In the genomic region with DNA sequence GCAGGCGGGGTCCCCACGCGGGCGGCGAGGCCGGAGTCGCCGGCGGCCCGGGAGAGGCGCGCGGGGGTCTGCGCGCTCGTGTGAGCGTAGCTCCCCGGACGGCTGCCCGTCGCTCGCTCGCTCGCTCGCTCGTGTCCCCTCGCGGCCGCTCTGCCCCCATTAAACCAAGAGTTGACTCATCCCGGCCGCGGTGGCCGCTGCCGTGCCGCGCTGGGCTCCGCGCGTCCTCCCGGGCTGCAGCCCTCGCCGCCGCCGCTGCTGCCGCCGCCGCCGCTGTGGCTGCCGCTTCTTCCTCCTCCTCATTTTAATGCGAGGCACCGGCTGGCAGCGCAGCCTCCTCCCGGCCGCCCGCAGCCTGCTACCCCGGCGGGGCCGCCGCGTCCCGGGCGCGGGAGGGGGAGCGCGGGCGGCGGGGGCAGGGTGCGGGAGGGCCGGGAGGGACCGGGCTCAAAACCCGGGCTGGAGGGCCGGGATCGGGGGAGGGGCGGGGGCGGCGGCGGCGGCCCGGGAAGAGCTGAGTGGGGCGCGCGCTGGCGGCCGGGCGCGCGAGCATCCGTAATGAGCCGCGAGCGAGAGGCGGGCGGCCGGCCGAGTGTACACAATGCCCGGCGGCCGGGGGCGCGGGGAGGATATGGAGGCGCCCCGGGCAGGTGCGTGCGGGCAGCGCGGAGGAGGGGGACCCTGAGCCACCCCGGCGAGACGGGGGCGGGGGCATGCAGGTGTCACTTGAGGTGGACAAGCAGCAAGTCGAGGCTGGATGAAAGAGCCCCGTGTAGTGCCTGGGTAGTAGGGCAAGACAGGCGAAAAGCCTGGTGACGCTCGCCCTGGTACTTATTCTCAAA, we compare ENCODE assay signal across 8 mouse cellular contexts. TPM values are rescaled to one million over a fixed set of nuclear protein-coding genes. Genes with fewer than 3 reads are reported as not detected.
DNase-seq lines count a peak whose midpoint lies in the region; ATAC-seq lines count a peak whose summit lies in the region.

No protein-coding gene starts in this region.

- H3K27ac ChIP-seq in forebrain, embryonic 15.5 days (replicated peaks), result peak overlapping the region; percentile 94
- peak overlapping the region; percentile 97 for H3K27ac ChIP-seq in hindbrain, embryonic 13.5 days
- peak overlapping the region; percentile 77 for H3K27ac ChIP-seq in limb, embryonic 15.5 days
- H3K27ac ChIP-seq in midbrain, embryonic 15.5 days, result peak overlapping the region; percentile 94

- H3K27me3 ChIP-seq in forebrain, embryonic 15.5 days, result no peaks in the 10 kb centered on the region
- H3K27me3 ChIP-seq in hindbrain, embryonic 13.5 days, result no peaks in the 10 kb centered on the region
- H3K27me3 ChIP-seq in limb, embryonic 15.5 days, result peaks cover 4% of the 10 kb centered on the region; the same call in 1 of the 2 replicates
- no peaks in the 10 kb centered on the region for H3K27me3 ChIP-seq in midbrain, embryonic 15.5 days (replicated peaks)

- peak overlapping the region; percentile 81 for H3K4me2 ChIP-seq in forebrain, embryonic 15.5 days (replicated peaks)
- H3K4me2 ChIP-seq in hindbrain, embryonic 13.5 days, result peak overlapping the region; percentile 70
- peak overlapping the region; percentile 90 for H3K4me2 ChIP-seq in limb, embryonic 15.5 days
- peak overlapping the region; percentile 79 for H3K4me2 ChIP-seq in midbrain, embryonic 15.5 days

- intact Hi-C loops in heart, postnatal 25 days (cut with DNase I), result loop anchor here (2.0 kb wide), 1 partner anchor 20 kb away; a partner anchor contains a TSS

- H3K9me3 ChIP-seq in forebrain, embryonic 15.5 days, result no peaks in the 10 kb centered on the region
- no peaks in the 10 kb centered on the region for H3K9me3 ChIP-seq in hindbrain, embryonic 13.5 days
- H3K9me3 ChIP-seq in limb, embryonic 15.5 days, result no peaks in the 10 kb centered on the region
- H3K9me3 ChIP-seq in midbrain, embryonic 15.5 days, result no peaks in the 10 kb centered on the region

- H3K4me3 ChIP-seq in forebrain, embryonic 15.5 days, result peak overlapping the region; percentile 89
- peak overlapping the region; percentile 86 for H3K4me3 ChIP-seq in hindbrain, embryonic 13.5 days
- H3K4me3 ChIP-seq in limb, embryonic 15.5 days, result peak overlapping the region; percentile 80
- H3K4me3 ChIP-seq in midbrain, embryonic 15.5 days, result peak overlapping the region; percentile 99

- peak overlapping the region; percentile 89 for H3K9ac ChIP-seq in forebrain, embryonic 15.5 days (replicated peaks)
- H3K9ac ChIP-seq in hindbrain, embryonic 13.5 days, result peak overlapping the region; percentile 95
- H3K9ac ChIP-seq in limb, embryonic 15.5 days, result peak overlapping the region; percentile 64
- peak overlapping the region; percentile 77 for H3K9ac ChIP-seq in midbrain, embryonic 15.5 days

- peaks cover 22% of the 10 kb centered on the region for H3K4me1 ChIP-seq in forebrain, embryonic 15.5 days
- H3K4me1 ChIP-seq in hindbrain, embryonic 13.5 days (replicated peaks), result peaks cover 26% of the 10 kb centered on the region
- peaks cover 8% of the 10 kb centered on the region for H3K4me1 ChIP-seq in limb, embryonic 15.5 days
- peaks cover 16% of the 10 kb centered on the region; the same call in 1 of the 2 replicates for H3K4me1 ChIP-seq in midbrain, embryonic 15.5 days

- ATAC-seq in cerebellum, adult (ENCODE audit: insufficient number of reproducible peaks, low FRiP score, low TSS enrichment), result peak; percentile 72
- ATAC-seq in forebrain, embryonic 15.5 days (replicated peaks), result peak; percentile 88
- ATAC-seq in hindbrain, embryonic 13.5 days (ENCODE audit: low FRiP score), result peak; percentile 86
- ATAC-seq in limb, embryonic 15.5 days (ENCODE audit: insufficient number of reproducible peaks, low FRiP score, low TSS enrichment, low read depth), result peak; percentile 82
- ATAC-seq in midbrain, embryonic 15.5 days (replicated peaks), result peak; percentile 90

- no peaks in the 10 kb centered on the region for H3K36me3 ChIP-seq in forebrain, embryonic 15.5 days
- no peaks in the 10 kb centered on the region for H3K36me3 ChIP-seq in hindbrain, embryonic 13.5 days
- no peaks in the 10 kb centered on the region for H3K36me3 ChIP-seq in limb, embryonic 15.5 days
- no peaks in the 10 kb centered on the region for H3K36me3 ChIP-seq in midbrain, embryonic 15.5 days (replicated peaks)

- WGBS in forebrain, embryonic 15.5 days, result under 1% methylated on average over 106 of the region's 115 CpGs
- under 1% methylated on average over 61 of the region's 115 CpGs for WGBS in hindbrain, embryonic 13.5 days
- under 1% methylated on average over 93 of the region's 115 CpGs for WGBS in limb, embryonic 15.5 days
- under 1% methylated on average over 98 of the region's 115 CpGs for WGBS in midbrain, embryonic 15.5 days

- DNase-seq in heart, adult 18-20 months, result peak; percentile 54 to 57
- no peak for DNase-seq in heart, postnatal 25 days (ENCODE audit: low spot score)
- peak; percentile 52 to 53 for DNase-seq in spleen, postnatal 36 days (ENCODE audit: low spot score in 2 of 2)

RNA-seq across cellular contexts. Expression of a gene that starts 19.9 kb away (rescaled TPM):
- total RNA-seq in heart, adult 18-20 months (2021), result 10 to 100 TPM; 20.2 to 27.8 TPM
- 10 to 100 TPM; 24.0 to 24.5 TPM for total RNA-seq in heart, postnatal 25 days (2021)
- 40.1 and 47.2 TPM in 2 replicates for polyA plus RNA-seq in forebrain, embryonic 15.5 days (2015; fragmentation: Nextera tagmentation; extraction: Ambion mirVana)
- polyA plus RNA-seq in hindbrain, embryonic 13.5 days (2015; fragmentation: Nextera tagmentation; extraction: Ambion mirVana), result 31.4 and 32.1 TPM in 2 replicates
- polyA plus RNA-seq in limb, embryonic 15.5 days (2015; fragmentation: Nextera tagmentation; extraction: Ambion mirVana), result 15.5 and 16.5 TPM in 2 replicates
- 21.5 and 24.1 TPM in 2 replicates for polyA plus RNA-seq in midbrain, embryonic 15.5 days (2015; fragmentation: Nextera tagmentation; extraction: Ambion mirVana)
